Mouse (Mus musculus) liver, postnatal 0 days (tissue): ENCODE measurements around the gene Nox1. TPM values are rescaled to one million over a fixed set of nuclear protein-coding genes. Genes with fewer than 3 reads are reported as not detected.

Experiments used
- ATAC-seq: fragments of 200-750 bp; cut with Nextera tagmentation; 2 replicates; pipeline ENCODE4 v1.8.0; 2017; ENCODE audit warnings: mild to moderate bottlenecking, moderate library complexity
- DNase-seq: peaks from one replicate; pipeline ENCODE4 v3.0.0-alpha.2; 2016
- H3K27ac ChIP-seq: fragments of 300-500 bp; sonication (generic); 2 replicates; pipeline ENCODE4 v1.5.1; 2014; ENCODE audit warnings: antibody characterized with exemption, moderate library complexity, mild to moderate bottlenecking, low read depth
- H3K27me3 ChIP-seq: fragments of 300-500 bp; sonication (generic); 2 replicates; pipeline ENCODE4 v1.6.1; 2014; ENCODE audit warnings: low read length, control low read depth, mixed read lengths; ENCODE audit not compliant: insufficient read depth
- H3K36me3 ChIP-seq: fragments of 300-500 bp; sonication (generic); replicated peaks from 2 replicates; pipeline ENCODE4 v1.6.1; 2014; ENCODE audit warnings: mild to moderate bottlenecking, control low read depth, low read length, moderate library complexity, mixed read lengths; ENCODE audit not compliant: insufficient read depth
- H3K4me1 ChIP-seq: fragments of 300-500 bp; sonication (generic); 2 replicates; pipeline ENCODE4 v1.6.1; 2014; ENCODE audit warnings: antibody characterized with exemption, mild to moderate bottlenecking, control low read depth; ENCODE audit not compliant: insufficient read depth
- H3K4me2 ChIP-seq: fragments of 300-500 bp; sonication (generic); 2 replicates; pipeline ENCODE4 v1.6.1; 2014; ENCODE audit warnings: low read depth, mild to moderate bottlenecking, low read length, moderate library complexity, mixed read lengths
- H3K4me3 ChIP-seq: fragments of 300-500 bp; sonication (generic); 2 replicates; pipeline ENCODE4 v1.5.1; 2014; ENCODE audit warnings: low read depth, low read length
- H3K9ac ChIP-seq: fragments of 300-500 bp; sonication (generic); replicated peaks from 2 replicates; pipeline ENCODE4 v1.6.1; 2014; ENCODE audit warnings: mild to moderate bottlenecking, moderate library complexity
- H3K9me3 ChIP-seq: fragments of 300-500 bp; sonication (generic); 2 replicates; pipeline ENCODE4 v1.6.1; 2016; ENCODE audit warnings: mild to moderate bottlenecking, control low read depth, low read length, mixed read lengths
- CTCF ChIP-seq: sonication (generic); IDR thresholded peaks from 2 replicates; pipeline ENCODE4 v1.5.1; 2016; ENCODE audit warnings: antibody characterized with exemption, low read depth
- EP300 ChIP-seq: IDR thresholded peaks from 2 replicates; pipeline ENCODE4 v1.6.1; 2016; ENCODE audit warnings: antibody characterized with exemption, low read depth, mild to moderate bottlenecking
- WGBS: fragments of 180-500 bp; shearing (Covaris S2); extraction: QIAGEN DNeasy Blood & Tissue Kit; methylation state at CpG from one replicate; pipeline ENCODE4 v1.1.7; 2014; ENCODE audit not compliant: insufficient replicate concordance; 5-methylcytosine and 5-hydroxymethylcytosine counted together
- polyA plus RNA-seq: library from polyadenylated mRNA; unstranded; fragments of >200 nt; fragmentation: Nextera tagmentation; extraction: Ambion mirVana; gene quantifications from 2 replicates; pipeline ENCODE4 v1.2.1, GENCODE M21; 2015

The Nox1 gene
- polyA plus RNA-seq, 1 experiment from 2014 or later, result 0.13 TPM

DNA sequence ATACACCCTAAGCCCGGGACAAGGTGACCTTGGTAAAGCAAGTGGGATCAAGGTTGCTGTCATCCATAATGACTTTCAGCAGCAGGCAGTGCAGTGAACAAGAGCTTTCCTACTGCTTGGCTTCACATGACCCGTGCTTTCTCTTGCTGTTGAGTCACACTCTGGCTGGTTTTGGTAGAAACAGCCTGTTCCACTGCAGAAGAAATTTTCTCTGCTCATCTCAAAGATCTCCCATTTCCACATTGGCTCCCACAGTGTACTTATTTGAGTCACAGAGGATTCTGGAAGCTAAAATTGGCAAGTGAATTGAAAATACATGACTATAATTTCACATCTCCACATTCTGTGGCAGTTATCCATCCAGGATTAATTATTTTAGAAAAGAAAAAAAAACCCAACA, 119.1 kb downstream of the Nox1 start:
- Histone ChIP-seq H3K4me3 (no peak overlapping the region), H3K4me1 (no peaks in the 10 kb centered on the region), H3K9me3 (no peaks in the 10 kb centered on the region), H3K9ac (no peak overlapping the region), H3K36me3 (no peaks in the 10 kb centered on the region), H3K27me3 (no peaks in the 10 kb centered on the region), H3K27ac (no peak overlapping the region), H3K4me2 (no peak overlapping the region)
- DNase-seq (no peak), ATAC-seq (no peak)
- 46% methylated on average over 2 of the region's 2 CpGs for WGBS
- TF ChIP-seq CTCF, result no peak
- no peak for TF ChIP-seq EP300

GRCm38 (mm10) chrX:134085453-134085852, 136.3 kb downstream of the Nox1 start:
- 75% methylated on average over 1 of the region's 1 CpGs for WGBS
- Histone ChIP-seq H3K9me3 (no peaks in the 10 kb centered on the region), H3K36me3 (0 out of 2 replicates have a peak, but pooled peaks cover 9% of the 10 kb centered on the region), H3K4me2 (no peak overlapping the region), H3K4me3 (no peak overlapping the region), H3K27me3 (no peaks in the 10 kb centered on the region), H3K27ac (no peak overlapping the region), H3K4me1 (no peaks in the 10 kb centered on the region), H3K9ac (no peak overlapping the region)
- DNase-seq, result no peak
- TF ChIP-seq EP300 (no peak), CTCF (no peak)
- ATAC-seq, result no peak

GRCm38 (mm10) chrX:134059764-134060163, 162.0 kb downstream of the Nox1 start:
- Histone ChIP-seq H3K4me3 (peak overlapping the region; percentile 71), H3K27me3 (no peaks in the 10 kb centered on the region), H3K27ac (peak overlapping the region; percentile 87), H3K9me3 (no peaks in the 10 kb centered on the region), H3K9ac (peak overlapping the region; percentile 72), H3K4me1 (no peaks in the 10 kb centered on the region), H3K36me3 (peaks cover 4% of the 10 kb centered on the region; the same call in 1 of the 2 replicates), H3K4me2 (peak overlapping the region; percentile 74)
- TF ChIP-seq CTCF (no peak), EP300 (no peak)
- ATAC-seq (no peak), DNase-seq (no peak)
- WGBS, result 9% methylated on average over 10 of the region's 10 CpGs

DNA sequence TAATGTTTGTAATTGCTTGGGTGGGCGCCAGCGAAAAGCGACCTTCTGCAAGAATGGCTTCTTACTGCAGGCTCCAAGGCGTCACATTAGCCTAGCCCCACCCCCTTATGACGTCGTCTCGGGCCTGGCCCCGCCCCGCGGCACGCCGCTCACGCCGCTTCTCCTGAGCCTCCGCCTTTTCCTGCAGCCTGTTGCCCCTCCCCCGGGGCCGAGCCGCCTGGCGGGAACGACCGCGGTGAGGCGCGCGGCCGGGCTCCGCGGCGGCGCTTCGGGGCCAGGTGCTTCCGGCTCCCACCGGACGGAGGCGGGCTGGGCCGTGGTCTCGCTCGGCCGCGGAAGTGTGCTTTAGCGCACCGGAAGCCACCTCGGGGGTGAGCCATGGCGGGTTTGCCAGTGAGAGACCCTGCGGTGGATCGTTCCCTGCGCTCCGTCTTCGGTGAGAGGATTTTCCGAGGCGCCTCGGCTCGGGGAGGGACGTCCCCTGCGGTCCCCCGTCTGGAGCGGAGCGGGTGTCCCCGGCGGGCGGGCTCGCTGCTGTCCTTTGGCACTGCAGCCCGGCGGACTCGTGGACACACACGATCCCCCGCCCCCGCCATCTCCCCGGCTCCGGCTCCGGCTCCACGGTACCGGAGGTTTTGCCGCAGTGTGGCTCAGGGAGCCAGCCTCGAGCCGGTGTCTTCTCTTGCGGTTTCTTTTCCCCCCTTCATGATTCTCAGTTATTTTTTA, 162.6 kb downstream of the Nox1 start, which contains the start of gene Cstf2:
Cstf2 (plus strand) TSS at position 201 of the 726 bp plus-strand sequence.
- TF ChIP-seq CTCF (0 out of 2 replicates have a peak, but pooled peaks have one; percentile 8), EP300 (no peak)
- Histone ChIP-seq H3K4me1 (no peaks in the 10 kb centered on the region), H3K9me3 (no peaks in the 10 kb centered on the region), H3K4me3 (peak within 1 kb of the TSS; percentile 71), H3K27ac (peak within 1 kb of the TSS; percentile 87), H3K9ac (peak within 1 kb of the TSS; percentile 72), H3K4me2 (peak within 1 kb of the TSS; percentile 74), H3K36me3 (peaks cover 4% of the 10 kb centered on the region; the same call in 1 of the 2 replicates), H3K27me3 (no peaks in the 10 kb centered on the region)
- WGBS, result 23% methylated on average over 39 of the region's 77 CpGs
- DNase-seq (peak; percentile 93), ATAC-seq (peak; percentile 97)

GRCm38 (mm10) chrX:134058040-134058875, 163.5 kb downstream of the Nox1 start:
- H3K9ac ChIP-seq, result no peak overlapping the region
- no peaks in the 10 kb centered on the region for H3K27me3 ChIP-seq
- no peak for TF ChIP-seq EP300
- no peak for TF ChIP-seq CTCF
- H3K36me3 ChIP-seq, result peaks cover 4% of the 10 kb centered on the region; the same call in 1 of the 2 replicates
- H3K27ac ChIP-seq, result no peak overlapping the region
- H3K4me2 ChIP-seq, result peak overlapping the region; percentile 74
- H3K4me1 ChIP-seq, result no peaks in the 10 kb centered on the region
- ATAC-seq, result no peak
- H3K9me3 ChIP-seq, result no peaks in the 10 kb centered on the region
- no peak for DNase-seq
- peak overlapping the region; percentile 71; the same call in 1 of the 2 replicates for H3K4me3 ChIP-seq
- 69% methylated on average over 14 of the region's 14 CpGs for WGBS

DNA sequence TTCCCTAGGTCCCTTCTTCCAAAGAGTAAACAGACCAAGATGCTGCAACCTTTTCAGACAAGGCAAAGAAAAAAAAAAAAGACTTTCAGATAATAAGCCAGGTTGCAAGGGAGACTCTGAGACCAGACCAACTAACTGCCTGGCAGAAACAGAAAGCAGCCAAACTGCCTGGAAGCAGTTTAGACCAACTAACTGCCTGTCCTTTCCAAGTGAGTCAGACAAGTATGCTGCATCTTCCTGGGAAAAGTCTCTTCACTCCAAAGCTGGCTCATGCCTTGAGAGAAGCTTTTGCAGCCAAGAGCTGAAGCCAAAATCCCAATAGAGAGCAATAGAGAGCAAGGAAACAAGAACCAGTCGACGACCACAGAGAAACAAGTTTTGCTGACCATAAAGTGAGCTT, 164.9 kb downstream of the Nox1 start:
- Histone ChIP-seq H3K27ac (no peak overlapping the region), H3K36me3 (no peaks in the 10 kb centered on the region), H3K4me1 (no peaks in the 10 kb centered on the region), H3K9ac (no peak overlapping the region), H3K4me3 (no peak overlapping the region), H3K27me3 (no peaks in the 10 kb centered on the region), H3K9me3 (no peaks in the 10 kb centered on the region), H3K4me2 (no peak overlapping the region)
- ATAC-seq (no peak), DNase-seq (no peak)
- 74% methylated on average over 2 of the region's 2 CpGs for WGBS
- no peak for TF ChIP-seq CTCF
- TF ChIP-seq EP300, result no peak
